21 mouse cellular contexts compared by ENCODE assay signal in the genomic region with DNA sequence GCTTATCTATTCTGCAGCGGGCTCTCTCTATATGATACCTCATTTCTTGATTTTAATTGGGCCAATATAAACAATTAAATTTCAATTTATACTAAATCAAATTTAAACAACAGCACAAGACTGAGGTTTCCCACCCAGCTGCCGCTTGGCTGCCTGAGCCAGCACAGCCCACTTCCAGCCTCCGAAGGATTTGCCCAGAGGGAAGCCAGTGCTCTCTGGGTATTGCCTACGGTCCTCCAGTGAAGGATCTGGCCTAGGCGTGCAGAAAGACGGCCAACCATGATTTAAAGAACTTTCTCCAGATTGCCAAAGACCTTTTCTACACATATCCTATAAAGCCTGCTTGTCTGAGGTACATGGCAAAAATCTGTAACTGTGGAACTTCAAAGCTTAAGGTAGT.
"Had no signal": no experiment of that assay in that cellular context is flagged by ENCODE, and none has a peak within 500 bp of the region (broad histone marks: within the 10 kb centered on the region; RNA-seq: fewer than 3 reads in every experiment).

No protein-coding gene starts in this region.

- H3K4me1 ChIP-seq: liver, embryonic 15.5 days; neural tube, embryonic 12.5 days had no signal

- H3K27ac ChIP-seq: liver, embryonic 13.5 days; liver, embryonic 15.5 days; macrophage; midbrain, embryonic 13.5 days; midbrain, embryonic 15.5 days; neural tube, embryonic 12.5 days; neural tube, embryonic 15.5 days had no signal

- H3K9ac ChIP-seq: liver, embryonic 13.5 days; liver, embryonic 15.5 days; liver, postnatal 0 days; midbrain, embryonic 13.5 days; midbrain, embryonic 15.5 days; neural tube, embryonic 12.5 days; neural tube, embryonic 15.5 days had no signal

- ATAC-seq: liver, postnatal 0 days had no signal

- H3K27me3 ChIP-seq: liver, embryonic 13.5 days; liver, embryonic 15.5 days; megakaryocyte, embryonic 14.5 days; midbrain, embryonic 13.5 days; midbrain, embryonic 15.5 days; neural tube, embryonic 12.5 days; neural tube, embryonic 15.5 days had no signal

- H3K4me3 ChIP-seq: liver, embryonic 13.5 days; liver, embryonic 15.5 days; megakaryocyte, embryonic 14.5 days; midbrain, embryonic 13.5 days; midbrain, embryonic 15.5 days; myocyte; neural tube, embryonic 12.5 days; neural tube, embryonic 15.5 days had no signal

- DNase-seq: liver, embryonic 13.5 days; liver, postnatal 0 days; lung, adult 2 months; lung, postnatal 10 days; retina, postnatal 1 day; right cerebral cortex, adult 18-20 months; right cerebral cortex, postnatal 25 days; right cerebral cortex, postnatal 4 days; spleen, adult 18-20 months; thymus, adult 18-20 months; thymus, postnatal 14 days; thymus, postnatal 36 days had no signal

- H3K9me3 ChIP-seq: liver, embryonic 13.5 days; liver, embryonic 15.5 days; megakaryocyte, embryonic 14.5 days; midbrain, embryonic 13.5 days; midbrain, embryonic 15.5 days; neural tube, embryonic 12.5 days; neural tube, embryonic 15.5 days had no signal

- H3K4me2 ChIP-seq: liver, embryonic 13.5 days; liver, embryonic 15.5 days; midbrain, embryonic 11.5 days; midbrain, embryonic 13.5 days; midbrain, embryonic 15.5 days; neural tube, embryonic 12.5 days; neural tube, embryonic 15.5 days had no signal

- H3K36me3 ChIP-seq: liver, embryonic 13.5 days; liver, embryonic 15.5 days; midbrain, embryonic 13.5 days; midbrain, embryonic 15.5 days; neural tube, embryonic 12.5 days; neural tube, embryonic 15.5 days had no signal
